ENCODE assay signal across 8 mouse cellular contexts in genomic region chr12:103492767-103493166, GRCm38 (mm10). TPM values are rescaled to one million over a fixed set of nuclear protein-coding genes. Genes with fewer than 3 reads are reported as not detected.
A peak's percentile ranks its signal among the peaks of the same experiment; 100 is the strongest.
DNase-seq lines count a peak whose midpoint lies in the region; ATAC-seq and TF ChIP-seq lines count a peak whose summit lies in the region.
"Had no signal": no experiment of that assay in that cellular context is flagged by ENCODE, and none has a peak within 500 bp of the region (broad histone marks: within the 10 kb centered on the region; RNA-seq: fewer than 3 reads in every experiment).

No protein-coding gene starts in this region.

- peak; percentile 37; the same call in 1 of the 2 replicates for ATAC-seq in heart, embryonic 14.5 days (ENCODE audit: insufficient number of reproducible peaks, insufficient read depth, low FRiP score, low read depth)
- ATAC-seq in lung, embryonic 16.5 days (ENCODE audit: low read depth): peak; percentile 36; the same call in 1 of the 2 replicates

- H3K36me3 ChIP-seq in ES-E14 (ENCODE audit: control insufficient read depth, insufficient read depth, low read length, poor library complexity, severe bottlenecking): no peaks in the 10 kb centered on the region
- no peaks in the 10 kb centered on the region for H3K36me3 ChIP-seq in heart, embryonic 14.5 days (ENCODE audit: control insufficient read depth, insufficient read depth, low read length)
- H3K36me3 ChIP-seq in lung, embryonic 16.5 days (ENCODE audit: control insufficient read depth, insufficient read depth, low read length): no peaks in the 10 kb centered on the region
- no peaks in the 10 kb centered on the region for H3K36me3 ChIP-seq in small intestine, adult 2 months (ENCODE audit: control insufficient read depth, insufficient read depth, low read length)

- no peak for TF ChIP-seq POLR2A in small intestine, adult 2 months (IDR thresholded peaks at IDR 0.05; ENCODE audit: low read depth, low read length)

- DNase-seq in ES-E14 (ENCODE audit: low read depth, low spot score): peak; percentile 77
- peak; percentile 45 for DNase-seq in adrenal gland, adult 8-10 months
- peak; percentile 67 for DNase-seq in embryo, embryonic 9.5 days (ENCODE audit: extremely low spot score)
- DNase-seq in layer of hippocampus, adult 18-20 months (ENCODE audit: low spot score in 2 of 2): peak; percentile 54 to 87

- no peaks in the 10 kb centered on the region for H3K4me1 ChIP-seq in ES-E14 (ENCODE audit: control insufficient read depth in 2 of 2, insufficient read depth in 2 of 2, low read length in 2 of 2, poor library complexity in 1 of 2)
- no peaks in the 10 kb centered on the region for H3K4me1 ChIP-seq in heart, embryonic 14.5 days (ENCODE audit: control insufficient read depth in 2 of 2, insufficient read depth in 2 of 2, low read length in 2 of 2)
- H3K4me1 ChIP-seq in lung, embryonic 16.5 days (replicated peaks; ENCODE audit: control insufficient read depth, insufficient read depth, low read length): no peaks in the 10 kb centered on the region
- peaks cover 3% of the 10 kb centered on the region; the same call in 1 of the 2 replicates for H3K4me1 ChIP-seq in small intestine, adult 2 months (ENCODE audit: control insufficient read depth, insufficient read depth, insufficient read length, low read length)

- no peak overlapping the region for H3K27ac ChIP-seq in ES-E14 (ENCODE audit: insufficient read depth, low read depth, low read length, poor library complexity, severe bottlenecking)
- H3K27ac ChIP-seq in heart, embryonic 14.5 days (replicated peaks in 1 of 2; ENCODE audit: control insufficient read depth in 1 of 2, insufficient read depth in 1 of 2, low read depth in 2 of 2, low read length in 2 of 2): no peak overlapping the region
- no peak overlapping the region for H3K27ac ChIP-seq in lung, embryonic 16.5 days (ENCODE audit: low read length)
- no peak overlapping the region for H3K27ac ChIP-seq in small intestine, adult 2 months (ENCODE audit: insufficient read depth, low read depth, low read length)

- H3K4me3 ChIP-seq in ES-E14 (ENCODE audit: insufficient read depth in 1 of 2, low read depth in 1 of 2, low read length in 2 of 2, poor library complexity in 1 of 2, severe bottlenecking in 1 of 2): no peak overlapping the region
- H3K4me3 ChIP-seq in heart, embryonic 14.5 days (ENCODE audit: control insufficient read depth in 1 of 2, insufficient read depth in 1 of 2, low read depth in 1 of 2, low read length in 2 of 2): no peak overlapping the region
- H3K4me3 ChIP-seq in lung, embryonic 16.5 days (ENCODE audit: low read length): no peak overlapping the region
- no peak overlapping the region for H3K4me3 ChIP-seq in small intestine, adult 2 months (ENCODE audit: low read depth, low read length)

- TF ChIP-seq CTCF in small intestine, adult 2 months (IDR thresholded peaks at IDR 0.05; ENCODE audit: extremely low read depth, insufficient read length, insufficient replicate concordance, low read depth, low read length): peak; percentile 76; the same call in 1 of the 2 replicates

- H3K4me2 ChIP-seq in heart, embryonic 14.5 days (ENCODE audit: low read length): no peak overlapping the region
- H3K4me2 ChIP-seq in lung, embryonic 16.5 days (ENCODE audit: low read depth, low read length): no peak overlapping the region

- H3K27me3 ChIP-seq in heart, embryonic 14.5 days (ENCODE audit: control insufficient read depth, insufficient read depth, low read length): no peaks in the 10 kb centered on the region
- no peaks in the 10 kb centered on the region for H3K27me3 ChIP-seq in lung, embryonic 16.5 days (ENCODE audit: control insufficient read depth, insufficient read depth, low read depth, low read length)
- no peaks in the 10 kb centered on the region for H3K27me3 ChIP-seq in small intestine, adult 2 months (ENCODE audit: control insufficient read depth, insufficient read depth, low read length)

- 31% methylated on average over 5 of the region's 5 CpGs for WGBS in heart, embryonic 14.5 days
- WGBS in lung, embryonic 16.5 days: 29% methylated on average over 5 of the region's 5 CpGs
- 27% methylated on average over 5 of the region's 5 CpGs for WGBS in small intestine, adult 2 months

- no peaks in the 10 kb centered on the region for H3K9me3 ChIP-seq in ES-E14 (ENCODE audit: control insufficient read depth, insufficient read depth, low read depth, low read length)
- no peaks in the 10 kb centered on the region for H3K9me3 ChIP-seq in heart, embryonic 14.5 days (ENCODE audit: control insufficient read depth, low read length)
- H3K9me3 ChIP-seq in lung, embryonic 16.5 days (ENCODE audit: control insufficient read depth, low read length): no peaks in the 10 kb centered on the region

- in situ Hi-C loops in ES-E14 (cut with MboI; ENCODE audit: low sequenced_read_pairs in 2 of 2, unreplicated experiment in 2 of 2): no loop called here

- no peak overlapping the region for H3K9ac ChIP-seq in ES-E14 (ENCODE audit: insufficient read depth, low read depth, low read length, poor library complexity, severe bottlenecking)
- H3K9ac ChIP-seq in heart, embryonic 14.5 days (ENCODE audit: low read length): no peak overlapping the region
- H3K9ac ChIP-seq in lung, embryonic 16.5 days (ENCODE audit: low read length): no peak overlapping the region

TF ChIP-seq in ES-E14, 5 proteins besides CTCF, POLR2A, EP300 and RAD21:
- TF ChIP-seq HCFC1 (IDR thresholded peaks at IDR 0.05; ENCODE audit: borderline replicate concordance, insufficient read depth, low read length) (no peak), MAFK (IDR thresholded peaks at IDR 0.05; ENCODE audit: insufficient read depth, low read depth, low read length) (peak; percentile 61; the same call in 1 of the 2 replicates), ZC3H11A (IDR thresholded peaks at IDR 0.05; ENCODE audit: borderline replicate concordance, low read depth, low read length) (peak; percentile 31; the same call in 1 of the 2 replicates)
TF ChIP-seq in ES-E14: peak in this region for 2.

RNA-seq across cellular contexts. Expression of gene Ifi27l2b, which starts 35.7 kb away (rescaled TPM):
- total RNA-seq in ES-E14 (2012; rRNA removed): 0.58 TPM in 1 of 2 replicates, not detected in the other
- total RNA-seq in adrenal gland, adult 8-10 months (2022): not detected
- 0.68 TPM in 1 of 2 replicates, not detected in the other for polyA plus RNA-seq in heart, embryonic 14.5 days (2014; fragmentation: Nextera tagmentation; extraction: Ambion mirVana)
- not detected for total RNA-seq in layer of hippocampus, adult 18-20 months (2021)
- polyA plus RNA-seq in lung, embryonic 16.5 days (2015; fragmentation: Nextera tagmentation; extraction: Ambion mirVana): not detected in 2 replicates
- 652 and 1,447 TPM in 2 replicates for polyA plus RNA-seq in small intestine, adult 2 months (2012; rRNA removed)
- polyA plus RNA-seq: macrophage had no signal

RNA-seq across cellular contexts. Expression of gene Ppp4r4, which starts 39.3 kb away (rescaled TPM):
- 1.2 and 1.7 TPM in 2 replicates for total RNA-seq in ES-E14 (2012; rRNA removed)
- total RNA-seq in adrenal gland, adult 8-10 months (2022): 10 to 100 TPM in 1 of 4 experiments, 1 to 10 TPM in 3; 4.0 to 11.1 (median 7.3) TPM
- polyA plus RNA-seq in heart, embryonic 14.5 days (2014; fragmentation: Nextera tagmentation; extraction: Ambion mirVana): 0.19 and 0.26 TPM in 2 replicates
- total RNA-seq in layer of hippocampus, adult 18-20 months (2021): 10 to 100 TPM; 44.6 to 50.3 TPM
- 2.2 and 3.5 TPM in 2 replicates for polyA plus RNA-seq in lung, embryonic 16.5 days (2015; fragmentation: Nextera tagmentation; extraction: Ambion mirVana)
- 0.06 and 0.24 TPM in 2 replicates for polyA plus RNA-seq in small intestine, adult 2 months (2012; rRNA removed)

RNA-seq across cellular contexts. Expression of gene Ifi27l2a, which starts 49.3 kb away (rescaled TPM):
- 0.63 and 2.1 TPM in 2 replicates for total RNA-seq in ES-E14 (2012; rRNA removed)
- 100 to 1,000 TPM; 264 to 566 (median 340) TPM for total RNA-seq in adrenal gland, adult 8-10 months (2022)
- polyA plus RNA-seq in heart, embryonic 14.5 days (2014; fragmentation: Nextera tagmentation; extraction: Ambion mirVana): 17.6 and 21.7 TPM in 2 replicates
- total RNA-seq in layer of hippocampus, adult 18-20 months (2021): 1 to 10 TPM; 1.6 to 1.7 TPM
- 6.9 and 11.5 TPM in 2 replicates for polyA plus RNA-seq in lung, embryonic 16.5 days (2015; fragmentation: Nextera tagmentation; extraction: Ambion mirVana)
- 286 and 307 TPM in 2 replicates for polyA plus RNA-seq in small intestine, adult 2 months (2012; rRNA removed)

RNA-seq across cellular contexts. Expression of gene Ifi27, which starts 58.8 kb away (rescaled TPM):
- 0.48 and 2.1 TPM in 2 replicates for total RNA-seq in ES-E14 (2012; rRNA removed)
- 1,000 to 10,000 TPM; 1,094 to 1,254 (median 1,159) TPM for total RNA-seq in adrenal gland, adult 8-10 months (2022)
- polyA plus RNA-seq in heart, embryonic 14.5 days (2014; fragmentation: Nextera tagmentation; extraction: Ambion mirVana): 34.7 and 38.4 TPM in 2 replicates
- total RNA-seq in layer of hippocampus, adult 18-20 months (2021): 100 to 1,000 TPM; 119 to 120 TPM
- 55.8 and 60.2 TPM in 2 replicates for polyA plus RNA-seq in lung, embryonic 16.5 days (2015; fragmentation: Nextera tagmentation; extraction: Ambion mirVana)
- polyA plus RNA-seq in small intestine, adult 2 months (2012; rRNA removed): 96.5 and 170 TPM in 2 replicates

Comparison
In these comparisons a context has a peak if more than half of its experiments do, and no peak if none do; other contexts are left out.
1. RNA of gene Ifi27l2a, which starts 49.3 kb away (total RNA-seq): 264 to 566 TPM in adrenal gland, adult 8-10 months; 0.63 to 2.1 TPM in ES-E14 and 1.6 to 1.7 TPM in layer of hippocampus, adult 18-20 months; every median in the first group is over 10 times any median in the second.
2. Peak in every context shown above with its lines, with median percentiles within 50 percentile points of each other: DNase-seq.